Mouse (Mus musculus) ES-E14 (cell line): ENCODE measurements at regions not wholly inside any gene's neighbourhood (a gene's known extent, or its start where the extent isn't known, plus 50 kb on each side); places are given as distances from the start of the nearest gene placed in this dataset.

Experiments
- DNase-seq: peaks from one replicate; pipeline ENCODE4 v3.0.0-alpha.2; 2013; ENCODE audit warnings: low read depth, low spot score
- H3K27ac ChIP-seq: 2 replicates; pipeline ENCODE4 v1.5.1; 2012; ENCODE audit warnings: low read depth, mild to moderate bottlenecking, low read length, moderate library complexity, mixed read lengths; ENCODE audit not compliant: poor library complexity, insufficient read depth, severe bottlenecking
- H3K36me3 ChIP-seq: 2 replicates; pipeline ENCODE4 v1.6.1; 2012; ENCODE audit warnings: mild to moderate bottlenecking, low read length, moderate library complexity, mixed read lengths; ENCODE audit not compliant: control insufficient read depth, poor library complexity, insufficient read depth, severe bottlenecking
- H3K4me1 ChIP-seq, 2 experiments: fragments of 150-350 bp in 1 of 2; sonication (generic) in 1 of 2; 2 replicates each; pipeline ENCODE4 v1.6.1; 2012; ENCODE audit warnings: low read length in 2 of 2, mild to moderate bottlenecking in 1 of 2, mixed read lengths in 1 of 2; ENCODE audit not compliant: control insufficient read depth in 2 of 2, insufficient read depth in 2 of 2, poor library complexity in 1 of 2
- H3K4me3 ChIP-seq, 2 experiments: fragments of 150-350 bp in 1 of 2; sonication (generic) in 1 of 2; 2 replicates each; pipeline ENCODE4 v1.5.1; 2012; ENCODE audit warnings: low read length in 2 of 2, low read depth in 1 of 2, mild to moderate bottlenecking in 1 of 2, mixed read lengths in 1 of 2; ENCODE audit not compliant: insufficient read depth in 1 of 2, poor library complexity in 1 of 2, severe bottlenecking in 1 of 2
- H3K9ac ChIP-seq: 2 replicates; pipeline ENCODE4 v1.6.1; 2012; ENCODE audit warnings: low read depth, mild to moderate bottlenecking, low read length, mixed read lengths; ENCODE audit not compliant: poor library complexity, insufficient read depth, severe bottlenecking
- H3K9me3 ChIP-seq: fragments of 150-350 bp; sonication (generic); 2 replicates; pipeline ENCODE4 v1.6.1; 2012; ENCODE audit warnings: low read depth, mild to moderate bottlenecking, low read length; ENCODE audit not compliant: control insufficient read depth, insufficient read depth
- CHD2 ChIP-seq: IDR thresholded peaks from 2 replicates; pipeline ENCODE4 v1.6.1; 2014; ENCODE audit warnings: mild to moderate bottlenecking, low read depth, low read length, inconsistent platforms
- HCFC1 ChIP-seq: IDR thresholded peaks from 2 replicates; pipeline ENCODE4 v1.6.1; 2012; ENCODE audit warnings: low read length, inconsistent platforms, borderline replicate concordance; ENCODE audit not compliant: insufficient read depth
- MAFK ChIP-seq: IDR thresholded peaks from 2 replicates; pipeline ENCODE4 v1.6.1; 2014; ENCODE audit warnings: mild to moderate bottlenecking, low read depth, low read length, inconsistent platforms; ENCODE audit not compliant: insufficient read depth
- ZC3H11A ChIP-seq: IDR thresholded peaks from 2 replicates; pipeline ENCODE4 v1.6.1; 2012; ENCODE audit warnings: low read depth, mild to moderate bottlenecking, inconsistent platforms, low read length, borderline replicate concordance
- ZNF384 ChIP-seq: IDR thresholded peaks from 2 replicates; pipeline ENCODE4 v1.6.1; 2012; ENCODE audit warnings: low read depth, low read length, inconsistent platforms
- in situ Hi-C, 2 experiments: fragments of 600-800 bp; cut with MboI; formaldehyde crosslinking; loops; one replicate each; pipeline ENCODE4 v1.15.1; 2025; ENCODE audit warnings: low sequenced_read_pairs in 2 of 2, inconsistent platforms in 1 of 2; ENCODE audit not compliant: unreplicated experiment in 2 of 2

DNA sequence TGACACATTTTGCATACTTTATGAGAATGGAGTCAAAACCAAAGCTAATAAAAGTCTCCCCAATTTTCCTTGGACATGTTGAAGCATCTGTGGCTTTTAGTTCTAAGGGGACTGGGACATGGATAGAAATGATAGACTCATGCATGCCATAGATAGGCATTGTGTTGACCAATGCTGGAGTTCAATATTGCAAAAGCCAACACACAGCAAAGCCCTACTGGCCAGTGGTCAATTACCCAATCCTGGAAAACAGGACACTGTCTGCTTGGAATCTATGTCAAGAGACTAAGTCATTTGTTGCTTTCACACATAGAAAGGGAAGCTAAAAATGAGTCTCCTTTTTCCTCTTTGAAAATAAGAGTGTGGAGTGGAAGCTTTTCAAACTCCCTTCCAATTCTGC is 99.1 kb upstream of the Fam204a start:
- no peak for DNase-seq
- in situ Hi-C loops = loop anchor here in 1 of 2 experiments (25.0 kb wide), 1 partner anchor 913 kb away; no protein-coding TSS in a partner anchor
- Histone ChIP-seq H3K36me3 (no peaks in the 10 kb centered on the region), H3K4me1 (no peaks in the 10 kb centered on the region), H3K9me3 (no peaks in the 10 kb centered on the region), H3K9ac (no peak overlapping the region), H3K4me3 (no peak overlapping the region), H3K27ac (no peak overlapping the region)
- TF ChIP-seq HCFC1 = no peak
- no peak for TF ChIP-seq ZNF384
- TF ChIP-seq ZC3H11A = no peak
- no peak for TF ChIP-seq MAFK
- no peak for TF ChIP-seq CHD2

DNA sequence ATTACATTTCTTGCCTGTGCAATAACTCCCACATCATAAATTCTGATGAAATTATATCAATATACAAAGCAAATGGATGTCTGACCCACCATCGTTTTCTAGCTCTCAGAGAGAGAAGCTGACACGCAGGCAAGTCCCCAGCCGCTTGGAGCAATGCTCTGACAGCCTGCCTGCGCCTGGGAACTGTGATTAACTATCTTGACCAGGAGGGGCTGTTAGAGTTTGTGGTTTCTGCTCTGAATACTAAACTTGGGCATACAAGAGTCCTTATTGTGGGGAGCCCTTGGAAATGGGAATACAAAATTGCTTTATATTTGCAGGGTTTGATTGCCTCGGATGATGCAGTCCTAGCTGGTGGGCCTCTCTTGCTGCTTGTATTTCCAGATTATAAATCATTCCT is 98.6 kb upstream of the Fam204a start:
- no peak for DNase-seq
- H3K27ac ChIP-seq = no peak overlapping the region
- H3K4me1 ChIP-seq = no peaks in the 10 kb centered on the region
- H3K4me3 ChIP-seq = no peak overlapping the region
- H3K9me3 ChIP-seq = no peaks in the 10 kb centered on the region
- in situ Hi-C loops = loop anchor here in 1 of 2 experiments (25.0 kb wide), 1 partner anchor 913 kb away; no protein-coding TSS in a partner anchor
- no peaks in the 10 kb centered on the region for H3K36me3 ChIP-seq
- H3K9ac ChIP-seq = no peak overlapping the region
- TF ChIP-seq HCFC1 (no peak), MAFK (no peak), ZNF384 (no peak), ZC3H11A (no peak), CHD2 (no peak)

DNA sequence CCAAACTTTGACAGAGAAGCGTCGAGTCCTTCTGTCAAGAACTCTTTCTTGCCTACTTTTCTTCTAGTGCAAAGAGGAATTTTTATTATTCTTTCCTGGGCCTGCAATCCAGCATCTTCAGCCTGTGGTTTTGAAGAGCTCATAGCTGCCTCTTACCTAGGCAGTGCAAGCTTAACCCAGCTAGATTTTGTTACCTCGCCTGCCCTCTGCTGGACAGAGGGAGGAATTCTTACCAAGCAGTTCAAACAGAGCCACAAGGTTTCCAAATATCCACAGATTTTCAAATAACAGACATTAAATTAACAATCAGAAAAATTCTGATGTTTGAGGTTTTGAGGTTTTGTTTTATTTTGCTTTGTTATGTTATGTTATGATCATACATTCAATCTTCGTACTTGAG is 84.1 kb upstream of the Fam204a start:
- in situ Hi-C loops = no loop called here
- Histone ChIP-seq H3K4me3 (no peak overlapping the region), H3K36me3 (no peaks in the 10 kb centered on the region), H3K9ac (no peak overlapping the region), H3K4me1 (no peaks in the 10 kb centered on the region), H3K27ac (no peak overlapping the region), H3K9me3 (no peaks in the 10 kb centered on the region)
- TF ChIP-seq MAFK = no peak
- TF ChIP-seq ZC3H11A = peak; percentile 48; the same call in 1 of the 2 replicates
- no peak for TF ChIP-seq HCFC1
- DNase-seq = peak; percentile 73

DNA sequence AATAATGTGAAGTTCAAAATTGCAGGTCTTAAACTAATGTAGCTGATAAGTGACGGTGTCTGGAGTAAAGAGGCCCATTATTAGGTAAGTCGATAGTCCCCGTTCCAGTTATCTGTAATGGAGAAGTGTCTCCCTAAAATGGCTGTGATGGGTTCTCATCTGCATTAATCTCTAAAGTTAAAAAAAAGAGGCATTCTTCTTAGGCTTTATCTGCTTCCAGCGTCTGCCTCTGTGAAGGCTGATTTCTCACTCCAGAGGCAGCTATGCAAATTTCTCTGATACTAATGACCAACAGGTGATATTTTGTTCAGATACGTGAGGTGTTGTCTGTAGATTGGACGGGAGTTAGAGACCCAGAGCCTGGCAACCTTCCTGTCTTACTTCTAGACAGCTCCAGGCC is 75.9 kb upstream of the Fam204a start:
- TF ChIP-seq HCFC1 = no peak
- no peak for TF ChIP-seq ZNF384
- TF ChIP-seq MAFK = no peak
- TF ChIP-seq CHD2 = no peak
- no peaks in the 10 kb centered on the region for H3K4me1 ChIP-seq
- DNase-seq = no peak
- no peak overlapping the region for H3K9ac ChIP-seq
- H3K9me3 ChIP-seq = no peaks in the 10 kb centered on the region
- H3K36me3 ChIP-seq = no peaks in the 10 kb centered on the region
- no peak overlapping the region for H3K27ac ChIP-seq
- no peak overlapping the region for H3K4me3 ChIP-seq
- in situ Hi-C loops = no loop called here

DNA sequence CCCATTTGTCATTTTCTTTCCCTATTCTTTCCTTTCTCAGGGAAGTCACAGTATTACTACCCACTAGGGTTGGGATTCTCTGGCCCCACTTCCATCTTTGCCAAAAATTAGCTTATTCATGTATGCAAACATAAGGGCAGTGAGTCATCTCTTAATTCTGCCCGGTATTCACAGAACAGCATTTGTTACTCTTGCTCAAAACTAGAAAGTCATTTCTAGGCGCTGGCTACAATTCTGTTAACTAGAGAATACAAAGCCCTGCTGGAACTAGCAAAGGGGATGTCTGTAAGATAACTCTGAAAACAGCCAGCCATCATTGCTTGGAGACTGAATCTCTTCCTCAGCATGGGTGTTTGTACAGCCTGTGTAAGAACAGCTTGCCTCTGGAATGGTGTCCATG is 74.4 kb upstream of the Fam204a start:
- in situ Hi-C loops = no loop called here

More for the DNA sequence above, 74.4 kb upstream of the Fam204a start:
- Histone ChIP-seq H3K27ac (no peak overlapping the region), H3K36me3 (no peaks in the 10 kb centered on the region), H3K9ac (no peak overlapping the region), H3K4me3 (no peak overlapping the region), H3K9me3 (no peaks in the 10 kb centered on the region), H3K4me1 (no peaks in the 10 kb centered on the region)
- no peak for DNase-seq
- TF ChIP-seq ZC3H11A (no peak), ZNF384 (no peak), MAFK (no peak)
